Mouse (Mus musculus) cerebellum, adult 2 months (tissue): ENCODE measurements around the gene Opa3.

ENCODE experiments used
- CTCF ChIP-seq: fragments of 200-500 bp; IDR thresholded peaks from 2 replicates; pipeline ENCODE4 v1.5.1; 2011; ENCODE audit warnings: low read depth, mild to moderate bottlenecking, control low read depth, low read length, moderate library complexity, borderline replicate concordance; ENCODE audit not compliant: insufficient read depth
- POLR2A ChIP-seq: fragments of 200-500 bp; IDR thresholded peaks from 2 replicates; pipeline ENCODE4 v1.6.1; 2011; ENCODE audit warnings: low read length, control low read depth, borderline replicate concordance; ENCODE audit not compliant: insufficient read depth

GRCm38 (mm10) chr7:19222875-19223274 is 5.3 kb upstream of the Opa3 start:
- TF ChIP-seq POLR2A (no peak), CTCF (no peak)
